Comparison of ENCODE assay signal across 15 mouse cellular contexts in the genomic region with DNA sequence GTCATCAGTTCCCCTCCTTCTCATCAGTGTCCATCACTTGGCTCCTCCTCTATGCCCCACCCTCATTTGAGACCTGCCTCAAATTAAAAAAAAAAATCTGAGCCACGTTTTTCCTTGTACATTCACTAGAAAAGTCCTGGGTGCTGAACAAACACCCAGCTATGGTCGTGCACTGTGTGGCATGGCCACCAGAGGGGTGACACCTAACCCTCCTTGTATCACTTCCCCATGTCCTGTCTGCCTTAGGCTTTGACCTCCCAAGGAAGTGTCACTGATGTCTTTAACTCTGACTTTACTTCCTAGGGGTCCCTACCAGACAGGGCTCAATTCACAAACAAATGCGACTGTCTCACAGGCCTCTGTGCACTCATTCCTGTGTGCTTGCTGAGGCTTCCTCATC. TPM values are rescaled to one million over a fixed set of nuclear protein-coding genes. Genes with fewer than 3 reads are reported as not detected.
DNase-seq lines count a peak whose midpoint lies in the region; ATAC-seq and TF ChIP-seq lines count a peak whose summit lies in the region.
"Had no signal": no experiment of that assay in that cellular context is flagged by ENCODE, and none has a peak within 500 bp of the region (broad histone marks: within the 10 kb centered on the region; RNA-seq: fewer than 3 reads in every experiment).

No protein-coding gene starts in this region.

- no peak for TF ChIP-seq EP300 in liver, postnatal 0 days (IDR thresholded peaks at IDR 0.05; ENCODE audit: low read depth)

- no peaks in the 10 kb centered on the region for H3K9me3 ChIP-seq in liver, postnatal 0 days (ENCODE audit: low read length)
- no peaks in the 10 kb centered on the region for H3K9me3 ChIP-seq in liver, embryonic 12.5 days (replicated peaks)
- H3K9me3 ChIP-seq: midbrain, embryonic 10.5 days; neural tube, embryonic 12.5 days; stomach, embryonic 15.5 days had no signal

- H3K4me1 ChIP-seq in liver, postnatal 0 days (ENCODE audit: insufficient read depth): no peaks in the 10 kb centered on the region
- no peaks in the 10 kb centered on the region for H3K4me1 ChIP-seq in liver, embryonic 12.5 days
- H3K4me1 ChIP-seq: midbrain, embryonic 10.5 days; neural tube, embryonic 12.5 days; stomach, embryonic 15.5 days had no signal

- peak; percentile 26 for DNase-seq in CD4-positive, CD25-positive, alpha-beta regulatory T cell, adult 2 months (ENCODE audit: low read depth, low spot score)
- no peak for DNase-seq in liver, postnatal 0 days
- DNase-seq in ES-CJ7 (ENCODE audit: low read depth, low spot score): peak; percentile 12
- no peak for DNase-seq in adrenal gland, postnatal 4 days (ENCODE audit: low spot score in 2 of 2)
- DNase-seq in kidney, adult 18-20 months: no peak
- DNase-seq: adrenal gland, postnatal 10 days; cerebellum, adult 11-12 months; embryo, embryonic 11 days; heart, postnatal 4 days had no signal

- no peak overlapping the region for H3K4me2 ChIP-seq in liver, postnatal 0 days (ENCODE audit: low read depth, low read length)
- H3K4me2 ChIP-seq in liver, embryonic 12.5 days: no peak overlapping the region
- H3K4me2 ChIP-seq: neural tube, embryonic 12.5 days; stomach, embryonic 15.5 days had no signal

- 28% methylated on average over 3 of the region's 3 CpGs for WGBS in liver, postnatal 0 days (ENCODE audit: insufficient replicate concordance)
- 37% methylated on average over 3 of the region's 3 CpGs for WGBS in liver, embryonic 12.5 days (ENCODE audit: insufficient replicate concordance)

- TF ChIP-seq CTCF in liver, postnatal 0 days (IDR thresholded peaks at IDR 0.05; ENCODE audit: low read depth): peak; percentile 46

- H3K36me3 ChIP-seq in liver, postnatal 0 days (replicated peaks; ENCODE audit: insufficient read depth, low read length): no peaks in the 10 kb centered on the region
- no peaks in the 10 kb centered on the region for H3K36me3 ChIP-seq in liver, embryonic 12.5 days
- H3K36me3 ChIP-seq: midbrain, embryonic 10.5 days; neural tube, embryonic 12.5 days; stomach, embryonic 15.5 days had no signal

- H3K4me3 ChIP-seq in liver, postnatal 0 days (ENCODE audit: low read depth, low read length): no peak overlapping the region
- H3K4me3 ChIP-seq in liver, embryonic 12.5 days: no peak overlapping the region
- H3K4me3 ChIP-seq: midbrain, embryonic 10.5 days; neural tube, embryonic 12.5 days; stomach, embryonic 15.5 days had no signal

- no peaks in the 10 kb centered on the region for H3K27me3 ChIP-seq in liver, postnatal 0 days (ENCODE audit: insufficient read depth, low read length)
- no peaks in the 10 kb centered on the region for H3K27me3 ChIP-seq in liver, embryonic 12.5 days (replicated peaks)
- H3K27me3 ChIP-seq: neural tube, embryonic 12.5 days; stomach, embryonic 15.5 days had no signal

- H3K27ac ChIP-seq in liver, postnatal 0 days (ENCODE audit: low read depth): no peak overlapping the region
- H3K27ac ChIP-seq in liver, embryonic 12.5 days: no peak overlapping the region
- H3K27ac ChIP-seq: midbrain, embryonic 10.5 days; neural tube, embryonic 12.5 days; stomach, embryonic 15.5 days had no signal

- no peak for ATAC-seq in CD4-positive, CD25-positive, alpha-beta regulatory T cell, adult 4 months
- ATAC-seq in liver, postnatal 0 days: no peak
- ATAC-seq in liver, embryonic 12.5 days: no peak
- peak; percentile 94 for ATAC-seq in megakaryocyte progenitor cell, adult 5-6 weeks (replicated peaks; ENCODE audit: poor library complexity)

- no peak overlapping the region for H3K9ac ChIP-seq in liver, postnatal 0 days (replicated peaks)
- H3K9ac ChIP-seq in liver, embryonic 12.5 days: no peak overlapping the region
- H3K9ac ChIP-seq: neural tube, embryonic 12.5 days; stomach, embryonic 15.5 days had no signal

RNA-seq across cellular contexts. Expression of a gene that starts 42.5 kb away (rescaled TPM):
- polyA plus RNA-seq in CD4-positive, CD25-positive, alpha-beta regulatory T cell, adult 4 months (2017; shearing (Covaris generic)): 10 to 100 TPM; 18.5 TPM
- 24.0 and 28.2 TPM in 2 replicates for polyA plus RNA-seq in liver, postnatal 0 days (2015; fragmentation: Nextera tagmentation; extraction: Ambion mirVana)
- polyA plus RNA-seq in liver, embryonic 12.5 days (2016; fragmentation: Nextera tagmentation; extraction: Ambion mirVana): 25.8 and 27.8 TPM in 2 replicates
- 8.8 and 11.3 TPM in 2 replicates for total RNA-seq in megakaryocyte progenitor cell, adult 5-6 weeks (2015)
- 6.9 and 9.4 TPM in 2 replicates for total RNA-seq in megakaryocyte progenitor cell, adult 5-6 weeks (2017)
- total RNA-seq in adrenal gland, postnatal 4 days (2021): 10 to 100 TPM; 18.3 to 22.0 TPM

Comparison
In these comparisons a context has a peak if more than half of its experiments do, and no peak if none do; other contexts are left out.
1. DNase-seq: peak in CD4-positive, CD25-positive, alpha-beta regulatory T cell, adult 2 months (single experiment) and ES-CJ7 (single experiment); none in liver, postnatal 0 days (single experiment), adrenal gland, postnatal 4 days (0 of 2) and kidney, adult 18-20 months (single experiment).